Mouse (Mus musculus) large intestine, adult 2 months (tissue): ENCODE measurements at regions not wholly inside any gene's neighbourhood (a gene's known extent, or its start where the extent isn't known, plus 50 kb on each side); places are given as distances from the start of the nearest gene placed in this dataset.

Experiments used
- DNase-seq: peaks from one replicate; pipeline ENCODE4 v3.0.0-alpha.2; 2012; ENCODE audit warnings: low read depth, low spot score
- WGBS: fragments of 180-500 bp; shearing (Covaris S2); methylation state at CpG from one replicate; pipeline ENCODE4 v1.1.7; 2018; 5-methylcytosine and 5-hydroxymethylcytosine counted together

DNA sequence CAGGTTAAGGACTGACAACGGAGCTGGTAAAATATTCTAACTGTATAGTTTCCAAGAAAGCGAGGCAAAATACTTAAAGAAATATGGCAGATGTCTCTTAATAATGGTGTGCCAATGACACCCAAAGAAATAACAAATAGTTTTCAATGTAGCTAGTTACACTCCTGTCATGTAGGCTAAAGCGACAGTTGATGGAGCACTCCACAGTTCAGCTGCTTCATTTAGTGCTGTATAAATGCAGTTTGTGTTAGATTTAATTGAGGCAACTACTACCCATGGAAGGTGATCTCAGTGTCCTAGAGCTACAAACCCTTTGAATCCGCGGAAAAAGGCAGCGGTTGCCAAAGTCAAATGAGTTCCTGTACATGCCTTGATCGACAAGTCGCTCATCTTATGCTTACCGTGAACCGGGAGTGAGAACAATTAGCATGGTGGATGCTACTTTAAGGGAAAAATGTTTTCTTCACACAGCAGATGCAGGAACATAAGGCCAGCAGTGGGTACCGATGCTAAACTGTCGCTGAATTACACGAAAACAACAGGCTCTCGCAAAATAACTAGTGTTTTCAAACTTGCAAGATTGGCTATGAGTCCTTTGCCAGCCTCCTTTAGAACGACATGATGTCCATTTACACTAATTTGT is 961.4 kb downstream of the Mat2b start:
- no peak for DNase-seq
- 89% methylated on average over 15 of the region's 15 CpGs for whole genome bisulfite sequencing

DNA sequence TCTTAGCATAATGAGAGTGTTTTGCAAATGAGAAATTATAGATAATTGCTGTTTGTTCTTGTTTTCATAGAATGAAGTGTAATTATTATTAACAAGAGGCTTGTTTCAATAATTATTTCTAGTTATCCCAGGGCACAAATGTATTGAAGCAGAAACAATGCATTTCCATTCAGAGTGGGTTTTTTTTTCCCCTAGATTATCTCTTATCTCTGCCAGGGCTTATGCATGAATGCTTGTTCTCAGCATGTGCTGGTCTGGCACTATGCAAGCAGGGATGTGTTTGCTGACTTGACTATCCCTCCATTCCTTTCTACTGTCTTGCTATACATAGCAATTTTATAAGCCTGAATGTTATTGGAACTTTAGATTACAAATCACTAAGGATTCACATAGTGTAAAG is 971.4 kb downstream of the Mat2b start:
- DNase-seq: no peak

DNA sequence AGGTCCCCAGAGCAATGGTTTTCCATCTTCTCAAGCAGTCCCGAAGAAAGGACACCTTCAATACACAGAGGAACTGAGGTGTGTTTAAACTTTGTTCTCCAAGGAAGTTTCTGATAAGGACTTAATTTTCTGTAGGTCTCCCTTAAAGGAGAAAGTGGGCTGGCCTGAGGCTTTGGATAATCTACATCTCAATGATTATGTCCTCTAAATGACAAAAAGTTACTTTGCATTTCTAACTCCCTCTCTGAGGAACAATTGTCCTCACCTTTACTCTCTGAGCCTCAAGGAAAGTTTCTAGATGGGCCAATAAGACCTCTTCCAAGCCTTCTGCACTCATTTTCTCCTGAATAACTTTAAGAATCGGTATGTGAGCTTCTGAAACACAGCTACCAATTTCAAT is 1016.5 kb downstream of the Mat2b start:
- WGBS: 84% methylated on average over 2 of the region's 2 CpGs
- DNase-seq: no peak

DNA sequence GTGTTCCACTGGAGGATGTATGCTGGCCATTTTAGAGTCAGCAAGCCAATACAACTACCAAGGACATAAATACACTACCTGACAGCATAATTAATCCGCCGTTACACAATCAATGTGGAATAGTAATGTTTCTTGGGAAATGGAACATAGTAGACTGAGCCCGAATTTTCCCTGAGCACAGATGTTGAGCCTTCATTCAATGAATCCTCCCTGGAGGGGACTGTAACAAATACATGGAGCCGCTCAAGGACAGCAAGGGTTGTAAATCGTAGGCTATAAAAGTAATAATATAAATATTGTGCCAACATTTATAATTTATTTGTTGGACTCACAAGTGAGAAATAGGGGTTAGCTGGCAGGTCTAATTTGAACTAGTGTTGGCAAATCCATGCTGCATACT is 1041.4 kb downstream of the Mat2b start:
- DNase-seq: no peak
- 76% methylated on average over 5 of the region's 5 CpGs for WGBS

DNA sequence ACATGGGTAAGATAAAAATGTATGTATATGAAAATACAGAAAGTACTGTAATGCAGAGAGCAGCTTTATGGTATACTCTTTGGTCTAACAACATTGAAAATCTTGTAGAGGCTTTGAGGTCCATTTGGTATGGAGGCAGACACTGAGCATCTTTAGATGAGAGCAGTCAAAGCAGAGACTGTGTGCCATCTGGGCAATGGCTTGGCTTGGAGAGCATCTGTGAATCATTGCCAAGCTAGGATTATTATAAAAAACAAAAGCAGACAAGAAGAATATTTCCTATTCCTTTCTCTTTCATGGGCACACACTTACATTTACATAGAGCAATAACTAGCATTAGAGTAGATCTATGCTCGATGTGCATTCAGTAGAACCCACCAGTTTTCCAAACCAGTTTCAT is 1075.6 kb downstream of the Mat2b start:
- 95% methylated on average over 1 of the region's 1 CpGs for WGBS

DNA sequence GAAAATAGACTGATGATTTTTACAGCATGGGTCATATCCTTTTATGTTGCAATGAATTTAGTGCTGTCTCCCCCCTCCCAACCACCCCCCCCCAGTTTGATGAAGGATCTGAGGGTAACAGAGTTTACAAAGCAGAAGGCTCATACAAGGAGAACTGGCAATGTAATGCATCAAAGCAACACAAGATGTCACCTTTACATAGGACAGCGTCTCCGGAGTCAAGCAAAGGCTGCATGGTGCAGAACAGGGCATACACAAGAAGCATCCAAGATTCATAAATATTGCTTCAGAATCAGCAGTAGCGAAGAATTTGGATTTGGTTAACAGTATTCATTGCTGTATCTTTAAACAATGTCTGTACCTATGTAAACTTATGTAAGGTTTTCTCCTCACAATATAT is 1079.2 kb downstream of the Mat2b start:
- WGBS: 66% methylated on average over 3 of the region's 3 CpGs
- DNase-seq: no peak

More for the DNA sequence above, 1075.6 kb downstream of the Mat2b start:
- no peak for DNase-seq

DNA sequence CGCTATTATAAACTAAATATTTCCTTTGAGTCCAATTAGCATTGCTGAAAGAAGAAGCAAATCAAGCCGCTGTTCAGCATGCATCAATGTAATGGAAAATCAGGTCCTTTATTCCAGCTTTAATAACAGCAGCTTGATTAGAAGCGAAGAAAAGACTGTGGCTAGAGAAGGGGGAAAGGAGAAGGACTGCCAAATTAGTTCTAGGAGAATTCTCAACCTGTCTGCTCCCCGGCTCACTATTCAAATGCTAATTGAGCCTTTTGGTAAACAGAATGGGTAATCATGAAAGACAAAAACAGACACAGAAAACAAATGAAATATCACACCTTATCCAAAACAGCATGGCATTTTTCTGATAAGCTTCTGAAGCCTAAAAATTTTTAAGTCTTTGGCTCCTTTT is 1098.5 kb downstream of the Mat2b start:
- WGBS: 43% methylated on average over 4 of the region's 4 CpGs
- DNase-seq: no peak

DNA sequence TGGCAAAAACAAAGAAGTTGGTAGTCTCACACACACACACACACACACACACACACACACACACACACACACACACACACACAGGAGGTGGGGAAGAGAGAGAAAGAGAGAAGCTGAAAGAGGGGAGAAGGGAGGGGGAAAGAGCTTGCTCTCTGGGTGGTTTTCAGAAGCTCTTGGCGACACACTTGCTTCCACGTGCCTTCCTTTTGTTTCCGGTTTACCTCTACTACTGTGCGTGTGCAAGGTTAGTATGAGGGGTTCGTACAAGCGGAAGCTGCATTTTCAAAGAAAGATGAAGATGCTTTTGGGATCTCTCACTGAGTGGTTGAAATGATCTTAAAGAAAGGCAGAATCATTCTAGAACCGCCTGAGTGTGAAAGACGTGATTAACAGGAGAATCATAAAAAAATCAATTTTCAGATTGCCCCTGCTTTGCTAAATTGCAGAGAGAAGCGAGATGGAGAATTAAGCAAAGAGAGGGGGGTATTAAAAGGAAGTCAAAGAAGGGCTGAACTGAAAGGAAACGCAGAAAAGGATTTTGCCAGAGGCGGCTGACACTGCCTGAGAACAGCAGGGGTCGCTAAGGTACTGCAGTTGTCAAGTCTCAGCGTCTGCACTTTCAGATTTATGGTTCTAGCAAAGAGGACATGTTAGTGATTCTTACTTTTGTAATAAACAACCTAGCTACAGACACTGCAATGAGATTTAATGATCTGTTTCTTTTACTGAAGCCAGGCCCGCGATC is 1106.2 kb downstream of the Mat2b start:
- peak; percentile 39 for DNase-seq

DNA sequence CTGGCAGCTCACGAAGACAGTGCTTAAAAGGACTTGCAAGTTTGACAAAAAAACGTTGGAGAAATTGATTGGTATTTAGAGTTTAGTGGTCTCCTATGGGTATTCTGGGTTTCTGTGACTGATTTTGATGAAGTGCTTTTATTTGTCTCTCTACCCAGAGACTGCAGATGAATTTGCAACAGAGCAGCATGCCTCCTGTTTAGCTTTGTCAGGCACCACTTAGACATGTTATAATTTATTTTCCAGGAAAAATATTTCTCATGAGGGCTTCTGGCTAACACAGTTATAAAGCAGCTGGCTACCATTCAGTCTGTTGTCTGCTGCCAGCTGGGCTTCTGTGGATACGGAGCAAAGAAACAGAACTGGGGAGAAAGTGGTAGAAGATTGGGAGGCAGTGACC is 1136.7 kb downstream of the Mat2b start:
- WGBS: 42% methylated on average over 3 of the region's 3 CpGs
- DNase-seq: no peak

More for the DNA sequence above, 1106.2 kb downstream of the Mat2b start:
- WGBS: 9% methylated on average over 15 of the region's 15 CpGs

DNA sequence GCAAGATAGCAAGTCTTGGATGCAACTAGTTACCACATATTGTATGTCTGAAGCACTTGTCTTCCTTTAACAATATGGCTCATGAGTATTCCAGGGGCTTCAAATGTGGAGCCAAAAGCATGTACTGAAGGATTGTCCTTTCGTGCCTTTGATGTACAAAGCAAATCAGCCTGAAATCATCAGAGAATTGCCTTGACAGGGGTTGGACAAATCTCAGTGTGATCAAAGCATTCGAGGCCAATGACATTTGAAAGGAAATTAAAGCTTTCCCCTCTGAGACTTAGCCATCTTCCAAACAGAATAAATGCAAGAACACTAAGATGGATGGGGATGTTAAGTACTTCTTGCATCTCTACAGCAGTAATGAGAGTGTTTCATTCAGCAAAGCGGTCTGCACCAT is 1144.9 kb downstream of the Mat2b start:
- 65% methylated on average over 3 of the region's 3 CpGs for WGBS
- DNase-seq: no peak

DNA sequence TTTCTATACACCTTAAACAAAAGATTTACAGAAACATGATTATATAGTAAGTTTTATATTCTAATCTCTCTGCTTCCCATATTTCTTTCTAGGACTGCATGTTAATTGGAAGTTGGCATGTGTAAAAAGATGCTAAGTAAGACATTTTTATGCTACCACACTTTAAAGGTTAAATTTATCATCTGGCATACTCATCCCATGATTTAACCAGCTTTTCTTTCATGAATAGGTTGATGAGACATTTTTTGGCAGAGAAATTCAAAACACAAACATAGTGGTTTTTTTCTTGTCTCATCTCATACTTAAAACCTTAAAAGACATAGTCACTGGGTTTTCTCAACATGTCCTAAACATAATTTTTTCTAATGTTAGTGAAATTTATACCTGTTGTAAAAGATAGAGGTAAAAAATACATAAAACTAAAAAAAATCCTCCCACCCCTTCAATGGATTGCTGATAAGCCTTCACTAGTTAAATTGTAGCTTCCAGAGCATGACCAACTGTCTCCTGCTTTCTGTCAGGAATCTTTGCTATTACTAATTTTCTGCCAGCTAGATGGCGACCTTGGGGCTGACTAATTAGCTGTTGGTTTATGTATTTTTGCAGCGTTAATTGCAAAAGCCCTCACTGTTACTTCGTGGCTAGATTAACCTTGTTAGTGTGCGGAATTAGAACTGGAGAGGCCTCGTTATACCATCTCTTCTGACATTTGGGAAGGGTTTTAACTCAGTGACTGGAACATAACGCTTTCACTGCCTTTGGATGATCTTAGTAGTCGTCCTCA is 1169.9 kb downstream of the Mat2b start:
- DNase-seq: no peak
- 52% methylated on average over 7 of the region's 7 CpGs for WGBS

DNA sequence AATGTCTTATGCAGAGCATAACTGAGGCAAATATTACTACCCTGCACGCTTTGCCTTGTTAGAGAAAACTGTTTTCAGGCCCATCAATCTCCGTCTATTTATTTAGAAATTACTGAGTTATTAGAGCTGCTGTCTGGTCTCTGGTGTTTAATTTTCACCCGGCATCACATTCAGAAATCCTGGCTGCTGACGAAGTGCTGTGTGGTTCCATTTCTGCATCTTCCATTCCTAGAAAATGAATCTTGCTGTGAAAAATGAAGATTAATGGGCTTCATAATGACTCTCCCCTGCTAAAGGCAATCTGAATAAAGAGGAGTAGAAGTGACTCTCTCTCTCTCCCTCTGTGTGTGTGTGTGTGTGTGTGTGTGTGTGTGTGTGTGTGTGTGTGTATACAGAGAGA is 1199.8 kb downstream of the Mat2b start:
- no peak for DNase-seq
- WGBS: 66% methylated on average over 4 of the region's 4 CpGs

DNA sequence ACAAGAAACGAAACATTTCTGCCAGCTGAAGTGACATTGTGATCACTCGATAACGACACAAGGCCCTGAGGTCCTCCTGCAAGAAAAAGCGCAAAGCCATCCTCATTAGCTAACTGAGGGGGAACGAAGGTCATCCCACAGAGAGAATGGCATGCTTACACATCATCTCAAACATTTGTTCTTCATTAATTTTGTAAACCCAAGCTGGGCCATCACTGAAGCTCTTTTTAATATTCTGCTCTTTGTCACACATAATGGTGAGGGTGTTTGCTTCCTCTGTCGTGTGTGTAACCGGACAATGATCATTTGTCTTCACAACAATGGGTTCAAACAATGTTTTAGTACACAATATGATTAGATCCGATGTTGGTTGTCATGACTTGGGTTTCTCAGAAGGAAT is 1217.9 kb downstream of the Mat2b start:
- no peak for DNase-seq
- 72% methylated on average over 8 of the region's 8 CpGs for WGBS

DNA sequence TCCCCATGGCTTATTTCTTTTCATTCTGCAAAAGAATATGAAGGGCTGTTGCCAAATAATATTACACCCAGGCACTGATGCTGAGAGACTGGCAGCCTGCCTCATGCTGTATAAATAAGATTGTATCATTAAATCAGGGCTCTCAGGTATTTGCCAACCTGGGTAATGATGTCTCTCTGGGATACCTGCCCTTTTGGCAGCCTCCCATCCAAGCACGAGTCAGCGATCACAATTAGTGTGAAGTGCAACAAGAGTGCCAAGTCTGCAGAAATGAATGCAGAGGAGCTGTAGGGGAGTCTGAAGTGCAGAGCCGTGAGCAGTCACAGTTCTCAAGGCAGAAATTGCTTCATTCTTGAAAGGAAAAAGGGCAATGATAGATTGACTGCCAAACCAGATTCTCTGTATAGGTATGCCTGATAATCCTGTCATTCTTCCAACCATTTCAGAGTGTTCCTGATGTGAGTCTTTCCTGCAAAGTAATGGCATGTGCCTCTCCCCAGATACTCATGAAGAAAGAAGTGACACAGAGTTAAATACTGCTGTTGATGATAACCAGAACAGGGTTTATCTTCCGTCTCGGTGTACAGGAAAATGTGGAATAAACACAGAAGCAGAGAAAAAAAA is 1241.6 kb downstream of the Mat2b start:
- DNase-seq: no peak
- WGBS: 62% methylated on average over 5 of the region's 5 CpGs

DNA sequence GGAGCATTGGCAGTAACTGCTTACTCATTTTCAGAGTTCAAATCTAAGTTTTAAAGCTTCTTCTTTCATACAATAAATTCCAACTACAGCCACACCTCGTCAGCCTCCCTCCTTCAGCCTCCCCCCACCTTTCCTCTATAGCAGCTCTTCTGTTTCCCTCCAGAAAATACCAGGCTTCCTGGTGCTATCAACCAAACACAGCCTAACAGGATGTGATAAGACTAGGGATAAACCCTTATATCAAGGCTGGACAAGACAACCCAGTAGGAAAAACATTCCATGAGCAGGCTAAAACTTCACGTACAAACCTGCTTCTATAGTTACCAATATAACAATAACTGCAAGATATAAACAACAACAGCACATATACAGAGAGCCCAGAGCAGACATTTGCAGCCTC is 1248.6 kb downstream of the Mat2b start:
- 50% methylated on average over 2 of the region's 2 CpGs for WGBS
- DNase-seq: no peak

DNA sequence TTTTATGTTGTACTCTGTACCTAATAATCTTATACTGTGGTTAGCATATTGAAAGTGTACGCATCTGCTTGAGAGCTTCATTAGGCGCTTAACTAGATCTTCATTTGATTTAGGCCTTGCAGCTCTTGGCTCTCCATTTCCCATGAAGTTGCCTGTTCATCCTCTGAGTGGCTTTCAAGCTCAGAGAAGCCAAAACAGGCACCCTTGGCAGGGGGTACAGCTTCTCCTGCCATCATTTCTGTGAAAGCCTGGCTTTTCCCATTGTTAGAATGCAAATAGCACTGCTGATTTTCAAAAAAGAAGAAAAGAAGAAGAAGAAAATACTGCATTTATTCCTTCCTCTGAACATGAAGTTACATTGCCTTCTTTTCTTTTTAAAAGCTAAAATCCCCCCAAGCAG is 1283.3 kb downstream of the Mat2b start:
- DNase-seq: no peak
- WGBS: 93% methylated on average over 2 of the region's 2 CpGs

DNA sequence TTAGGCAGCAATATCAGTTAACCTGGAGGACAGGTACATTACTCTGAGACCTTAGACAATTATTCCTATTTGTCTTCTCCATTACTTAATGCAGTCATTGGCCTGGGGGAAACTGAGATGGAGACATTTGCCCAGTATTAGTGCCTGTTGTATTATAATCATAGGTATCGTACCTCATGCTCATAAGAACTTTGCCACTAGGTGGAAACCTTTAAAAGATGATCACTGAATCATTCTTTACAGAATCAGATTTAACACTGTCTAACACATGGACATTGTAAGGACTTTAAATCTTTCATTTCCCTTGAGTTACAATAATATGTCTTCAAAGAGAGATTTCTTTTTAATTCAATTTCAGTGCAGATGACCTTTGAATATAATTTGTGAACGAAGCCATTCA is 1283.8 kb downstream of the Mat2b start:
- no peak for DNase-seq
- WGBS: 81% methylated on average over 2 of the region's 2 CpGs

DNA sequence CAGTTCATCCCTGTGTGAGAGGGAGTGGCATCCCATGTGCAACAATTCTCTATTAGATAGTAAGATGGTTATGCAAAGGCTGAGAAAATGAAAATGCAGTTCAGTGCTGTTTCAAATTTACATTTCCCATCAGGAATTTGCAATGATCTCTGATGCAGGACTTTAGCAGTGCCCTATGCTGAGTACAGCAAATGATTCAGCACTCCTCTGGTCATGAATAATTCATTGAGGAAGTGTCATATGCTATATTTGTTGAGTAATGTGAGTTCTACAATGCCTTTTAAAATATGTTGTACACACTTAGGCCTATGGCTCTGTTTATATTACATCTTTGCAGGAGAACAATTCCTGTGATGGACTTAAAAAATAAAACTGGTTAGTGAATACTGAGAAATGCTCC is 1330.2 kb downstream of the Mat2b start:
- no peak for DNase-seq

DNA sequence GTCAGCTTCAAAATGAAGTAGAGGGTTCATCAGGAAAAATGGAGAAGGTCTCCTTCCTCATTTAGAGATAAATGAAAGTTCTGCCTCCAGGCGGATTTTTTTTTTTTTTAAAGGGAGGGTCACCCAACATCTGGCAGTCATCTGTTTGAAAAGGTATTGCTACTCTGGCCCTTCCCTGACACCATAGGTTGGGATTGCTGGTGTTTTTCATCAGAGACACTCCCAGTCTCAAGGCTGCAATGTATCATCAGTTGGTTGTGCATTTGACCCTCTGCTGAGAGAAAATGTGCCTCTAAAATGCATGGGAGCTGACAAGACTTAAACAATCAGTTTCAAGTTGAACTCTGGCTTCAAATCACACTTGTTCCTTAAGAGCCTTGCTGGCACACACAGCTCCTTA is 1344.4 kb downstream of the Mat2b start:
- WGBS: 24% methylated on average over 1 of the region's 1 CpGs
- DNase-seq: no peak
